Mouse (Mus musculus): ENCODE results near the gene Dhh.

DNA sequence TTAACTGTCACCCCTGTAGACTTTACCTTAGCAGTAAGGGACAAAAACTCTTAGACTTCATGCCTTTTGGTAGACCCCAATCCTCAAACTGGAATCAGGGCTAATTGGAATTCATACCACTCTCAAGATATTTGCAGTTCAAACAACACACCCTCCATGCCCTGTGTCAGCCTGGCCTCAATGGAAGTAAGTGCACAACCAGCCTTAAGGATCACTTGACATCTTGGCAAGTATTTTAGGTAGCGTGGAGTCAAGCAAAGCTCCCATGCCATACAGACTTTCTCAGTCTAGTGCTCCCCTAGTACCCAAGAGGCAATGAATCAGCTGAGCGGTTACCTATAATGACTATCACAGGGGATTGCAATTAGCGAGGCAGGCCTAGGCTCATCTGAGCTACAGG lies 32.7 kb upstream of the Dhh start:
- TF ChIP-seq CTCF (IDR thresholded peaks at IDR 0.05; ENCODE audit: low read depth) (no peak), EP300 (IDR thresholded peaks at IDR 0.05; ENCODE audit: low read depth) (no peak)

Measured in liver, embryonic 14.5 days (tissue).